Mouse (Mus musculus): ENCODE data around the gene Dtx3.
"Not testable (repeated sequence)": the region's sequence is repeated elsewhere in the genome, so short reads cannot be mapped to it uniquely, and the experiment has no call there.

Dtx3 gene

GRCm38 (mm10) chr10:127205373-127205772 lies 9.8 kb upstream of the Dtx3 start:
- no peak for DNase-seq (ENCODE audit: low read depth, low spot score)

GRCm38 (mm10) chr10:127204589-127204988 lies 9.1 kb upstream of the Dtx3 start:
- no peak for DNase-seq (ENCODE audit: low read depth, low spot score)

- no peak for DNase-seq (ENCODE audit: low read depth, low spot score)
Observed at GRCm38 (mm10) chr10:127203106-127203505, 7.6 kb upstream of the Dtx3 start.

GRCm38 (mm10) chr10:127200279-127200678 lies 4.8 kb upstream of the Dtx3 start:
- DNase-seq (ENCODE audit: low read depth, low spot score) = peak; percentile 46

- DNase-seq (ENCODE audit: low read depth, low spot score) = no peak
Observed at GRCm38 (mm10) chr10:127199474-127199873, 3.9 kb upstream of the Dtx3 start.

GRCm38 (mm10) chr10:127199068-127199467 lies 3.5 kb upstream of the Dtx3 start:
- DNase-seq (ENCODE audit: low read depth, low spot score) = no peak

GRCm38 (mm10) chr10:127198492-127198891 lies 3.0 kb upstream of the Dtx3 start:
- no peak for DNase-seq (ENCODE audit: low read depth, low spot score)

GRCm38 (mm10) chr10:127197505-127198110 lies 2.1 kb upstream of the Dtx3 start:
- peak; percentile 74 for DNase-seq (ENCODE audit: low read depth, low spot score)

GRCm38 (mm10) chr10:127197104-127197503 lies 1.6 kb upstream of the Dtx3 start:
- no peak for DNase-seq (ENCODE audit: low read depth, low spot score)

- DNase-seq (ENCODE audit: low read depth, low spot score) = peak; percentile 93
Observed at GRCm38 (mm10) chr10:127196392-127196791, 864 bp upstream of the Dtx3 start.

GRCm38 (mm10) chr10:127194428-127195327 lies 850 bp downstream of the Dtx3 start:
- DNase-seq (ENCODE audit: low read depth, low spot score) = peak; percentile 73

- no peak for DNase-seq (ENCODE audit: low read depth, low spot score)
Observed at GRCm38 (mm10) chr10:127193011-127193410, 2.5 kb downstream of the Dtx3 start.

GRCm38 (mm10) chr10:127192057-127192328 lies 3.5 kb downstream of the Dtx3 start:
- DNase-seq (ENCODE audit: low read depth, low spot score) = not testable (repeated sequence)

- no peak for DNase-seq (ENCODE audit: low read depth, low spot score)
Observed at GRCm38 (mm10) chr10:127191191-127192056, 4.1 kb downstream of the Dtx3 start.

GRCm38 (mm10) chr10:127190398-127191190 lies 4.9 kb downstream of the Dtx3 start:
- no peak for DNase-seq (ENCODE audit: low read depth, low spot score)

GRCm38 (mm10) chr10:127189651-127190381 lies 5.7 kb downstream of the Dtx3 start, which contains the start of gene Arhgef25:
TSS of gene Arhgef25 (minus strand) at chr10:127190083.
- DNase-seq (ENCODE audit: low read depth, low spot score) = no peak

- DNase-seq (ENCODE audit: low read depth, low spot score) = peak; percentile 51
Observed at GRCm38 (mm10) chr10:127189116-127189650, 6.3 kb downstream of the Dtx3 start.

- peak; percentile 85 for DNase-seq (ENCODE audit: low read depth, low spot score)
Observed at GRCm38 (mm10) chr10:127188465-127189115, 6.9 kb downstream of the Dtx3 start.

- DNase-seq (ENCODE audit: low read depth, low spot score) = no peak
Observed at GRCm38 (mm10) chr10:127188079-127188453, 7.5 kb downstream of the Dtx3 start.
